Mouse (Mus musculus) Patski (cell line): ENCODE measurements around the gene Mtfp1. TPM values are rescaled to one million over a fixed set of nuclear protein-coding genes. Genes with fewer than 3 reads are reported as not detected.

Experiments
- ATAC-seq: fragments of 100-300 bp; one replicate; pipeline ENCODE4 v1.8.0; 2021
- CTCF ChIA-PET: fragments of 350-600 bp; sonication (Branson Sonifier 250); formaldehyde crosslinking; loops from one replicate; lab custom pipeline; 2022; ENCODE audit warnings: inconsistent platforms; lab: Charles Lee
- POLR2A ChIA-PET: fragments of 350-600 bp; sonication (Branson Sonifier 250); formaldehyde crosslinking; loops from one replicate; lab custom pipeline; 2022; ENCODE audit warnings: antibody characterized with exemption, inconsistent platforms; lab: Charles Lee
- DNase-seq: peaks from one replicate; pipeline ENCODE4 v3.0.0-alpha.2; 2011; ENCODE audit warnings: low read depth, low spot score
- H3K27me3 ChIP-seq: fragments of 371-371 bp; one replicate; pipeline ENCODE4 v1.5.1; 2021
- CTCF ChIP-seq: fragments of 100-300 bp; IDR thresholded peaks from one replicate; pipeline ENCODE4 v1.5.1; 2021
- in situ Hi-C: fragments of 300-500 bp; cut with MboI; formaldehyde crosslinking; loops from 3 replicates; pipeline ENCODE4 v1.11.1; 2018; ENCODE audit warnings: low pct_unique_long_range_greater_than_20kb, mixed read lengths
- polyA plus RNA-seq: library from polyadenylated mRNA; unstranded; gene quantifications from one replicate; pipeline ENCODE4 v1.2.3, GENCODE M21; 2021

Gene Mtfp1
- polyA plus RNA-seq, 1 experiment from 2014 or later = 15.1 TPM

DNA sequence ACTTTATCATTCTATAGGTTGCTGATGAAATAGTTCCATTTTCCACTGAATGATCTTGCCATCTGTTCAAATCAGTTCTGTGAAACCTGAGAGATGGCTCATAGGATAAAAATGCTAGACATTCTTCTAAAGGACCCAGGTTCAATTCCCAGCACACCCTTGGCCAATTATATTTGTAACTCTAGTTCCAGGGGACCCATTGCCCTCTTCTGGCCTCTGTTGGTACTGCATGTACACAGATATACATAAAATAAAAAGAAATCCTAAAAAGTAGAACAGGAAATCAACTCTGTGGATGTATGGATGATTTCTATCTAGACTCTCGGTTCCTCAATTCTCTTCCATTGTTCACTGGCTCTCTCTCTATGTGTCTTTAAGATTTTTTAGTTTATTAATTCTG is 31.8 kb upstream of the Mtfp1 start:
- in situ Hi-C loops = no loop called here
- ChIA-PET CTCF (no interaction called here), POLR2A (no interaction called here)
- H3K27me3 ChIP-seq = peaks cover 4% of the 10 kb centered on the region
- peak; percentile 43 for TF ChIP-seq CTCF
- ATAC-seq = no peak
- no peak for DNase-seq

GRCm38 (mm10) chr11:4123922-4124321 is 28.7 kb upstream of the Mtfp1 start:
- no peak for DNase-seq
- no peak for TF ChIP-seq CTCF
- no peaks in the 10 kb centered on the region for H3K27me3 ChIP-seq
- CTCF ChIA-PET = interaction anchor here (1.3 kb wide), 1 partner anchor 10 kb away, joined by 3 read pairs; no protein-coding TSS in a partner anchor
- POLR2A ChIA-PET = no interaction called here
- no peak for ATAC-seq
- in situ Hi-C loops = no loop called here

- ChIA-PET POLR2A (no interaction called here), CTCF (interaction anchor here (1.3 to 1.4 kb wide), 2 partner anchors 11 to 40 kb away, joined by 3 read pairs; no protein-coding TSS in a partner anchor)
- no peak for TF ChIP-seq CTCF
- ATAC-seq (no peak), DNase-seq (no peak)
- H3K27me3 ChIP-seq = no peaks in the 10 kb centered on the region
- in situ Hi-C loops = no loop called here
Measured at GRCm38 (mm10) chr11:4122742-4123579, 27.7 kb upstream of the Mtfp1 start, which contains the start of gene Sec14l2. Sec14l2 (minus strand) TSS chr11:4123415.

DNA sequence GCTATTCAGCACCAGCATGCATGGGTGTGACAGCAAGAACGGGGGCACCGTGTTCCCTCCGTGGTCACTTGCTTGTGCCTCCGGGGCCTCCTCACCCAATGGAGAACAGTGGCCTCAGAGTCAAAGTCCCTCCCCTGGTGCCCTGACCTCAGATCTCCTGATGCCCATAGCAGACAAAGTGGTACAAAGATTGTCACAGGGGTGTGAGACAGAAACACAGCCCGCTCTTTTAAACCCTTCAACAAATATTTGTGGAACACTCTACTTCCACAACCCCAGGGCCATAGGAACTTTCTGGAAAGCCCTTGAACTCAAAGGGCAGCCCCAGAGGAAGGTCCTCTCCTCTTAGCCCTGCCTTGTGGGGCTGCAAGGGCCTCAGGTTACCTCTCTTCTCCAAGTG is 27.0 kb upstream of the Mtfp1 start:
- no peaks in the 10 kb centered on the region for H3K27me3 ChIP-seq
- TF ChIP-seq CTCF = no peak
- in situ Hi-C loops = no loop called here
- ATAC-seq (no peak), DNase-seq (no peak)
- ChIA-PET CTCF (interaction anchor here (1.4 kb wide), 1 partner anchor 39 kb away, joined by 3 read pairs; no protein-coding TSS in a partner anchor), POLR2A (no interaction called here)

GRCm38 (mm10) chr11:4121691-4122090 is 26.4 kb upstream of the Mtfp1 start:
- H3K27me3 ChIP-seq = no peaks in the 10 kb centered on the region
- no peak for ATAC-seq
- POLR2A ChIA-PET = no interaction called here
- in situ Hi-C loops = no loop called here
- no peak for DNase-seq
- TF ChIP-seq CTCF = no peak
- CTCF ChIA-PET = interaction anchor here (1.3 kb wide), 1 partner anchor 41 kb away, joined by 3 read pairs; no protein-coding TSS in a partner anchor

DNA sequence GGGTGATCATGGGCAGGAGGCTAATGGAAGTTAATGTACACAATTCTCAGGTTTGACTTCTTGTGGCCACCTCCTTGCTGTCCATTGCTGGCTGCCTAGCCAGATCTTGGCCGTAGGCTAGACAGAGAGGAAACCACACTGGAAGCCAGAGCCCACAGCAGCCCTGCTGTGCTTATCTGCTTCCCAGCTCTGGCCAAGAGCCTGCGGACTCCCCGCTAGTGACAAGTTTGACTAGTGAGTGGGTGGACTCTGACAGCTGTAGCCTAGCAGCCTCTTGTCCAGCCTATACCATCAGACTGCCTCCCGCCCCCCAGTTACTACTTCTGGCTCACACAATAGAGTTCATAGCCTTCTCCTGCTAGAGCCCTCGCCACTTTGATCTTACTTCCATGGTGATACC is 24.4 kb upstream of the Mtfp1 start:
- DNase-seq = no peak
- no peak for ATAC-seq
- H3K27me3 ChIP-seq = no peaks in the 10 kb centered on the region
- CTCF ChIA-PET = interaction anchor here (1.7 to 2.0 kb wide), 4 partner anchors 15 to 100 kb away, joined by 6 to 10 read pairs (median 8); partner anchors contain the start of gene Rnf215
- POLR2A ChIA-PET = no interaction called here
- no peak for TF ChIP-seq CTCF
- in situ Hi-C loops = no loop called here

DNA sequence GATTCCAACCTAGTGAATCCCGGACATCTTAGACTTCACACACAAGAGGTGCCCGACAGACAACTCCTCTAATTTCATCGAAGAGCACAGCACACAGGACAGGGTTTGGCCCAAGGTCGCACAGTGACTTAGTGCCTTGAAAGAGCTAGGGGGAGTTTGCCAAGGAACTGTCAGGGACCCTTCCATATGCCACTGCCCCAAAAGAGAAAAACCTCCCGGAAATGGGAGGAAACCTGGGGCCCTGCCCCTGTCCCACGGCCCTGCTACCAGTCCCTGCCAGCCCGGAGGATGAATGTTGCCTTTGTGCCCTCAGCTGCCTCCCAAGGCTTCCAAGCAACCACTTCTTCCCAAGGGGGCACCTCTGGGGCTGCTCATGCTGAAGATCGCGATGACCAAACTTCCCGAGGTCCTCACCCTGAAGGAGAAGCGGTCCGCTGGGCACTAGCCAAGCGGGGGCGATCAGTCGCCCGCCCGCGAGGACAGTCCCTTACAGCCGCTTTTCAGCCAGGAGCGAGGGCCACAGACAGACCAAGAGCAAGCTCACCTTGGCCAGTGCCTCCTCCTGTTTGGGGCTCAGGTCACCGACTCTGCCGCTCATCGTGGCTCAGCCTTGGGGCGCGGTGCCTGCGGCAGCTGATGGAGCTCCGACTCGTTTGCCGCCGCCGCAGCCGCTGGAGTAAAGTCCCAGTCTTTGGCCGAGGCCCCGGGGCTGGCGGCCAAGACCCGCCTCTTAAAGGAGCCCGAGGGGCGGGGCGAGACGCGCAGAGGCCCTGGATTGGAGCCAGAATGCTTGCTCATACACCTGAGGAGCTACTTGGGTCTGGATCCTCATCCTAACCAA is 23.1 kb upstream of the Mtfp1 start:
- ChIA-PET POLR2A (interaction anchor here (1.0 to 1.8 kb wide), 3 partner anchors 12 to 21 kb away, joined by 3 to 7 read pairs (median 6); no protein-coding TSS in a partner anchor), CTCF (interaction anchor here (0.6 to 2.0 kb wide), 12 partner anchors 9 to 140 kb away, joined by 3 to 10 read pairs (median 4); partner anchors contain the start of gene Rnf215)
- TF ChIP-seq CTCF = no peak
- peak; percentile 45 for ATAC-seq
- H3K27me3 ChIP-seq = no peaks in the 10 kb centered on the region
- no peak for DNase-seq
- in situ Hi-C loops = no loop called here

- TF ChIP-seq CTCF = no peak
- POLR2A ChIA-PET = interaction anchor here (0.6 to 1.8 kb wide), 4 partner anchors 12 to 44 kb away, joined by 3 to 7 read pairs (median 4); no protein-coding TSS in a partner anchor
- DNase-seq = no peak
- peak; percentile 53 for ATAC-seq
- in situ Hi-C loops = no loop called here
- H3K27me3 ChIP-seq = no peaks in the 10 kb centered on the region
- CTCF ChIA-PET = interaction anchor here (0.8 to 2.0 kb wide), 9 partner anchors 10 to 141 kb away, joined by 3 to 10 read pairs (median 4); partner anchors contain the start of gene Rnf215
Measured at GRCm38 (mm10) chr11:4117372-4118071, 22.3 kb upstream of the Mtfp1 start.

DNA sequence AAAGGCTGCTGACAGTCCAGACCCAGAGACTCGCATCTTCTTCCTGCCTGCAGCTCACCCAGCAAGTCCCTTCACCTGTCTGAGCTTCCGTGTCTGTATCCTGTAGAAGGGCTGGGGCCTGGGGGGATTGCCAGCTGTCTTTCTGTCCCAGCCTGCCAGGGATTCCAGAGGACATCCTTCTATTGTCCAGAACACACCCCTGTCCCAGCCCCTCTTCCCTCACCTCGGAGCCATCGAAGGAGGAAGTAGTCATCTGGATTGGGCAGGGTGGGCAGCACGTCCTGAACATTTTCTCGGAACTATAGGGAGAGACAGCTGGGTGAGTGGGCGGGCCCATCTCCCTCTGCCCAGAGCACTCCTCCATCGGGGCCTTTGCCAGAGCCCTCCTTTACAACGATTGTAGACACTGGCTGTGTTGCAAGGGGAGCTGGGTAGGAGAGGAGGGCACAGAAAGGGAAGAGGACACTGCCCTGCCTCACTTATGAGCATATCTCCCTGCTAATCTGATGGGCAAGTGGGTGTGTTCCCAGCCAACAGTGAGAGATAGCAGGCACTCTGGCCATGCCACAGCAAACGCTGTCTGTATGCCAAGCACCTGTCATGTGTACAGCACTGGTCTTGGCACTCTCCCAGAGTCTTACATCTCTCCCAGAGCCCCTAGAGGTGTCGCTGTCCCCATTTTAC is 21.4 kb upstream of the Mtfp1 start:
- H3K27me3 ChIP-seq = no peaks in the 10 kb centered on the region
- ChIA-PET CTCF (interaction anchor here (1.4 to 1.5 kb wide), 2 partner anchors 20 to 33 kb away, joined by 3 read pairs; no protein-coding TSS in a partner anchor), POLR2A (interaction anchor here (0.6 to 1.2 kb wide), 2 partner anchors 18 to 45 kb away, joined by 3 read pairs; no protein-coding TSS in a partner anchor)
- no peak for TF ChIP-seq CTCF
- DNase-seq (no peak), ATAC-seq (no peak)
- in situ Hi-C loops = no loop called here
